ENCODE assay signal across 23 mouse cellular contexts in the genomic region with DNA sequence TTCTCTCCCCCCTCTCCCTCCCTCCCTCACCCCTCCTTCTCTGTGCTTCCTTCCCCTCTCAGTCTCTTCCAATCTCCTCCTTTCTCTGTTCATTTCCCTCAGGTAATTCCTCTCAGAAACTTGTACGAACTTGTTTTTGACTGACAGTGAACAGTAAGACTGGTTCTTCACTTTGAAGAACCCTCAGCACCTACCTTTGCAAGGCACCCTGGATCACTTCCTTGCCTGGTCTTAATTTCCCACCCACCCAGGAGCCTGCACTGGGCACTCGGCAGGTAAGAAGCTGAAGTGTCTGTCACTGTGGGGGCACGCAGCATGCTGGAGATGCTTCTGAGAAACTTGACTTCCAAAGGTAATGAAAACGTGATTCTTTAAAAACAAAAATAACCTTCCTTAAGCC. TPM values are rescaled to one million over a fixed set of nuclear protein-coding genes. Genes with fewer than 3 reads are reported as not detected.
DNase-seq lines count a peak whose midpoint lies in the region; ATAC-seq and TF ChIP-seq lines count a peak whose summit lies in the region.
"Had no signal": no experiment of that assay in that cellular context is flagged by ENCODE, and none has a peak within 500 bp of the region (broad histone marks: within the 10 kb centered on the region; RNA-seq: fewer than 3 reads in every experiment).

No protein-coding gene starts in this region.

- no peak overlapping the region for H3K9ac ChIP-seq in kidney, embryonic 15.5 days
- peak overlapping the region; percentile 41; the same call in 1 of the 2 replicates for H3K9ac ChIP-seq in lung, embryonic 16.5 days (ENCODE audit: low read length)
- H3K9ac ChIP-seq in limb, embryonic 14.5 days (ENCODE audit: low read depth, low read length, severe bottlenecking), result 0 out of 2 replicates have a peak overlapping the region, but pooled peaks have one; percentile 28
- no peak overlapping the region for H3K9ac ChIP-seq in hindbrain, embryonic 16.5 days (ENCODE audit: low read depth, low read length)
- H3K9ac ChIP-seq: forebrain, embryonic 15.5 days; heart, embryonic 12.5 days; liver, postnatal 0 days; midbrain, embryonic 13.5 days had no signal

- ATAC-seq in kidney, embryonic 15.5 days (replicated peaks; ENCODE audit: low FRiP score), result no peak
- ATAC-seq in lung, embryonic 16.5 days (ENCODE audit: low read depth), result peak; percentile 60
- no peak for ATAC-seq in limb, embryonic 14.5 days (ENCODE audit: low FRiP score, low read depth)
- ATAC-seq in hindbrain, embryonic 16.5 days, result no peak
- ATAC-seq: forebrain, embryonic 15.5 days; liver, postnatal 0 days; midbrain, embryonic 13.5 days; Patski had no signal

- no peak for DNase-seq in kidney, adult 9 months
- no peak for DNase-seq in lung, postnatal 4 days
- no peak for DNase-seq in limb, embryonic 14.5 days (ENCODE audit: low spot score)
- DNase-seq in thymus, postnatal 10 days (ENCODE audit: low spot score in 2 of 2), result no peak
- DNase-seq: B cell, adult 2 months; cerebellum, adult 11 months; cerebellum, adult 9-11 months; heart, postnatal 10 days; kidney, adult 11 months; layer of hippocampus, adult 9-11 months; liver, postnatal 0 days; thymus, postnatal 36 days had no signal

- H3K27ac ChIP-seq in kidney, embryonic 15.5 days, result no peak overlapping the region
- H3K27ac ChIP-seq in lung, embryonic 16.5 days (ENCODE audit: low read length), result peak overlapping the region; percentile 61
- H3K27ac ChIP-seq in limb, embryonic 14.5 days (replicated peaks; ENCODE audit: low read depth, low read length), result no peak overlapping the region
- no peak overlapping the region for H3K27ac ChIP-seq in hindbrain, embryonic 16.5 days (ENCODE audit: low read depth, low read length)
- H3K27ac ChIP-seq: forebrain, embryonic 15.5 days; hindbrain, embryonic 10.5 days; midbrain, embryonic 13.5 days had no signal

- 28% methylated on average over 4 of the region's 4 CpGs for WGBS in kidney, embryonic 15.5 days
- WGBS in lung, embryonic 16.5 days, result 12% methylated on average over 4 of the region's 4 CpGs
- 22% methylated on average over 4 of the region's 4 CpGs for WGBS in limb, embryonic 14.5 days
- WGBS in hindbrain, embryonic 16.5 days, result 56% methylated on average over 4 of the region's 4 CpGs

- H3K4me3 ChIP-seq in kidney, embryonic 15.5 days (replicated peaks), result no peak overlapping the region
- peak overlapping the region; percentile 9 for H3K4me3 ChIP-seq in lung, embryonic 16.5 days (ENCODE audit: low read length)
- H3K4me3 ChIP-seq in limb, embryonic 14.5 days (replicated peaks; ENCODE audit: low read length), result peak overlapping the region; percentile 8; the same call in 1 of the 2 replicates
- no peak overlapping the region for H3K4me3 ChIP-seq in hindbrain, embryonic 16.5 days (ENCODE audit: low read length)
- H3K4me3 ChIP-seq: forebrain, embryonic 15.5 days; heart, embryonic 12.5 days; hindbrain, embryonic 10.5 days; megakaryocyte, embryonic 14.5 days; midbrain, embryonic 13.5 days had no signal

- H3K9me3 ChIP-seq in kidney, embryonic 15.5 days (replicated peaks), result no peaks in the 10 kb centered on the region
- H3K9me3 ChIP-seq in lung, embryonic 16.5 days (ENCODE audit: control insufficient read depth, low read length), result no peaks in the 10 kb centered on the region
- no peaks in the 10 kb centered on the region for H3K9me3 ChIP-seq in limb, embryonic 14.5 days (ENCODE audit: control insufficient read depth, low read length)
- no peaks in the 10 kb centered on the region for H3K9me3 ChIP-seq in hindbrain, embryonic 16.5 days (ENCODE audit: control insufficient read depth, low read length)
- H3K9me3 ChIP-seq: forebrain, embryonic 15.5 days; G1E; heart, embryonic 12.5 days; hindbrain, embryonic 10.5 days; megakaryocyte, embryonic 14.5 days; midbrain, embryonic 13.5 days had no signal

- peaks cover 8% of the 10 kb centered on the region; the same call in 1 of the 2 replicates for H3K27me3 ChIP-seq in kidney, embryonic 15.5 days
- H3K27me3 ChIP-seq in lung, embryonic 16.5 days (ENCODE audit: control insufficient read depth, insufficient read depth, low read depth, low read length), result no peaks in the 10 kb centered on the region
- H3K27me3 ChIP-seq in limb, embryonic 14.5 days (ENCODE audit: control insufficient read depth, insufficient read depth, low read length), result no peaks in the 10 kb centered on the region
- H3K27me3 ChIP-seq in hindbrain, embryonic 16.5 days (replicated peaks; ENCODE audit: control insufficient read depth, insufficient read depth, low read length), result no peaks in the 10 kb centered on the region
- H3K27me3 ChIP-seq: forebrain, embryonic 15.5 days; heart, embryonic 12.5 days; midbrain, embryonic 13.5 days; Patski had no signal

- peaks cover 17% of the 10 kb centered on the region for H3K4me1 ChIP-seq in kidney, embryonic 15.5 days
- peaks cover 6% of the 10 kb centered on the region; the same call in 1 of the 2 replicates for H3K4me1 ChIP-seq in lung, embryonic 16.5 days (replicated peaks; ENCODE audit: control insufficient read depth, insufficient read depth, low read length)
- peaks cover 25% of the 10 kb centered on the region for H3K4me1 ChIP-seq in limb, embryonic 14.5 days (ENCODE audit: control insufficient read depth, insufficient read depth, low read length)
- no peaks in the 10 kb centered on the region for H3K4me1 ChIP-seq in hindbrain, embryonic 16.5 days (ENCODE audit: control insufficient read depth, insufficient read depth, low read depth, low read length)
- H3K4me1 ChIP-seq: forebrain, embryonic 15.5 days; heart, embryonic 12.5 days; midbrain, embryonic 13.5 days had no signal

- H3K36me3 ChIP-seq in kidney, embryonic 15.5 days, result no peaks in the 10 kb centered on the region
- H3K36me3 ChIP-seq in lung, embryonic 16.5 days (ENCODE audit: control insufficient read depth, insufficient read depth, low read length), result no peaks in the 10 kb centered on the region
- H3K36me3 ChIP-seq in limb, embryonic 14.5 days (ENCODE audit: control insufficient read depth, insufficient read depth, low read length), result no peaks in the 10 kb centered on the region
- no peaks in the 10 kb centered on the region for H3K36me3 ChIP-seq in hindbrain, embryonic 16.5 days (ENCODE audit: control insufficient read depth, insufficient read depth, low read length)
- H3K36me3 ChIP-seq: forebrain, embryonic 15.5 days; G1E; heart, embryonic 12.5 days; hindbrain, embryonic 10.5 days; midbrain, embryonic 13.5 days had no signal

- H3K4me2 ChIP-seq in kidney, embryonic 15.5 days, result 0 out of 2 replicates have a peak overlapping the region, but pooled peaks have one; percentile 4
- H3K4me2 ChIP-seq in lung, embryonic 16.5 days (ENCODE audit: low read depth, low read length), result peak overlapping the region; percentile 33
- peak overlapping the region; percentile 18; the same call in 1 of the 2 replicates for H3K4me2 ChIP-seq in limb, embryonic 14.5 days (replicated peaks; ENCODE audit: low read depth, low read length, severe bottlenecking)
- H3K4me2 ChIP-seq in hindbrain, embryonic 16.5 days (ENCODE audit: low read length), result no peak overlapping the region
- H3K4me2 ChIP-seq: forebrain, embryonic 15.5 days; heart, embryonic 12.5 days; liver, embryonic 11.5 days; midbrain, embryonic 13.5 days had no signal

- TF ChIP-seq POLR2A in limb, embryonic 14.5 days (IDR thresholded peaks at IDR 0.05; ENCODE audit: borderline replicate concordance, extremely low read depth, insufficient read depth, insufficient read length), result no peak

RNA-seq across cellular contexts. Expression of gene Kcnj15, which starts 0.7 kb away (rescaled TPM):
- 2.4 and 2.7 TPM in 2 replicates for polyA plus RNA-seq in kidney, embryonic 15.5 days (2015; fragmentation: Nextera tagmentation; extraction: Ambion mirVana)
- polyA plus RNA-seq in lung, embryonic 16.5 days (2015; fragmentation: Nextera tagmentation; extraction: Ambion mirVana), result 4.0 and 4.3 TPM in 2 replicates
- 3.3 and 3.5 TPM in 2 replicates for polyA plus RNA-seq in limb, embryonic 14.5 days (2012; rRNA removed)
- 3.9 and 4.0 TPM in 2 replicates for polyA plus RNA-seq in limb, embryonic 14.5 days (2014; fragmentation: Nextera tagmentation; extraction: Ambion mirVana)
- polyA plus RNA-seq in hindbrain, embryonic 16.5 days (2015; fragmentation: Nextera tagmentation; extraction: Ambion mirVana), result 0.11 and 0.16 TPM in 2 replicates
- polyA plus RNA-seq: G1E had no signal

Comparison
In these comparisons a context has a peak if more than half of its experiments do, and no peak if none do; other contexts are left out.
1. H3K4me3 ChIP-seq: peak in lung, embryonic 16.5 days (single experiment) and limb, embryonic 14.5 days (single experiment); none in kidney, embryonic 15.5 days (single experiment) and hindbrain, embryonic 16.5 days (single experiment).
2. H3K9ac ChIP-seq: peak in lung, embryonic 16.5 days (single experiment) and limb, embryonic 14.5 days (single experiment); none in kidney, embryonic 15.5 days (single experiment) and hindbrain, embryonic 16.5 days (single experiment).